Mouse (Mus musculus) testis, adult 2 months (tissue): ENCODE measurements around the gene Ptprt.

Experiments
- CTCF ChIP-seq: fragments of 200-500 bp; IDR thresholded peaks from 2 replicates; pipeline ENCODE4 v1.5.1; 2012; ENCODE audit warnings: low read depth, mild to moderate bottlenecking, inconsistent platforms, low read length, moderate library complexity; ENCODE audit not compliant: control insufficient read depth, insufficient read depth, insufficient replicate concordance
- POLR2A ChIP-seq: fragments of 200-500 bp; IDR thresholded peaks from 2 replicates; pipeline ENCODE4 v1.6.1; 2012; ENCODE audit warnings: low read depth, mild to moderate bottlenecking, inconsistent platforms, low read length, moderate library complexity; ENCODE audit not compliant: control insufficient read depth

- no peak for TF ChIP-seq POLR2A
- no peak for TF ChIP-seq CTCF
Measured at GRCm38 (mm10) chr2:161944689-161945088, 716.3 kb downstream of the Ptprt start.
